In the genomic region with DNA sequence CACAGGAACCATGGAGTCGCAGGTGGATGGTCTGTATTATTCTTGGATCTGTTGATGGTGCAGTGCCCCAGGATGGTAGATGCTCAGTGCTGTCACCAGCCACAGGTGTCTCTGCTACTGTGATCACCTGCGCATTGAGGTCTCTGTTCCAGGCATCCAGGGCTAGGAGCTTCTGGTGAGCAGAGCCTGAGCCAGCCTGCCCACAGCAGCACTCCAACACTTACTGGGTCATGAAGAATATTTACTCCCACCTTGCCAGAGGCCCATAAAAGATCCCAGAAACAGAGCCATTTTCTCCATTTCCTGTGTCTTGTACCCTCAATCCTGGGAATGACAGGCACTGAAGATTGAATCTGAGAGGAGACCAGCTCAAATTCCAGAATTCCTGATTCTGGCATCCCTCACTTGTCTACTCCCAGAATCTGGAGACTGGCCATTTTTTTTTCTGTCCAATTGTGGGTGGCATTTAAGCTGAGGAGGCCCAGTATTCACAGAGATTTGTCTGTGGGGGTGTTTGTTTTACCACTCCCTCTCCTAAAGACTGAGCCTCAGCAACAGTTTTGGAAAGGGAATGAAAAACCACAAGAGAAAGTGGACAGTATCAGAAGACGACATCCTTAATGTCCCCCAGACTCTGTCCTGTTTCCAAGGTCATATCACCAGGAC, we compare ENCODE assay signal across 26 mouse cellular contexts.
"Had no signal": no experiment of that assay in that cellular context is flagged by ENCODE, and none has a peak within 500 bp of the region (broad histone marks: within the 10 kb centered on the region; RNA-seq: fewer than 3 reads in every experiment).

No protein-coding gene starts in this region.

- ATAC-seq: hindbrain, embryonic 16.5 days; inflammation-experienced regulatory T-cells, adult 6 months; intestine, embryonic 15.5 days; intestine, postnatal 0 days had no signal

- H3K4me2 ChIP-seq: heart, embryonic 12.5 days; hindbrain, embryonic 12.5 days; hindbrain, embryonic 14.5 days; intestine, embryonic 15.5 days; limb, embryonic 12.5 days; liver, embryonic 11.5 days had no signal

- H3K9ac ChIP-seq: heart, embryonic 12.5 days; hindbrain, embryonic 12.5 days; hindbrain, embryonic 14.5 days; intestine, embryonic 15.5 days; limb, embryonic 12.5 days; liver, embryonic 14.5 days had no signal

- H3K36me3 ChIP-seq: heart, embryonic 12.5 days; hindbrain, embryonic 10.5 days; hindbrain, embryonic 12.5 days; intestine, embryonic 15.5 days; limb, embryonic 10.5 days; limb, embryonic 12.5 days had no signal

- H3K4me3 ChIP-seq: gastrocnemius, adult 2 months; heart, adult 2 months; heart, embryonic 12.5 days; hindbrain, embryonic 10.5 days; hindbrain, embryonic 12.5 days; intestine, embryonic 15.5 days; layer of hippocampus, adult 2 months; left cerebral cortex, adult 2 months; limb, embryonic 10.5 days; limb, embryonic 12.5 days had no signal

- H3K27me3 ChIP-seq: heart, embryonic 12.5 days; hindbrain, embryonic 12.5 days; intestine, embryonic 15.5 days; limb, embryonic 12.5 days had no signal

- DNase-seq: gastrocnemius, adult 2 months; gastrocnemius, postnatal 10 days; gastrocnemius, postnatal 25 days; heart, adult 2 months; heart, postnatal 10 days; heart, postnatal 4 days; kidney, adult 18-20 months; kidney, adult 8-10 months; kidney, postnatal 10 days; kidney, postnatal 25 days; kidney, postnatal 4 days; liver had no signal

- H3K27ac ChIP-seq: gastrocnemius, adult 2 months; heart, adult 2 months; hindbrain, embryonic 10.5 days; hindbrain, embryonic 12.5 days; hindbrain, embryonic 14.5 days; intestine, embryonic 15.5 days; layer of hippocampus, adult 2 months; left cerebral cortex, adult 2 months; limb, embryonic 10.5 days; limb, embryonic 12.5 days; liver, embryonic 14.5 days had no signal

- H3K9me3 ChIP-seq: heart, embryonic 12.5 days; hindbrain, embryonic 10.5 days; hindbrain, embryonic 12.5 days; intestine, embryonic 15.5 days; limb, embryonic 10.5 days; limb, embryonic 12.5 days had no signal

- H3K4me1 ChIP-seq: heart, embryonic 12.5 days; hindbrain, embryonic 10.5 days; hindbrain, embryonic 12.5 days; intestine, embryonic 15.5 days; limb, embryonic 10.5 days; limb, embryonic 12.5 days had no signal
